ENCODE assay signal across 1 mouse cellular context in genomic region chr6:136809673-136810072, GRCm38 (mm10).
TF ChIP-seq lines count a peak whose summit lies in the region.

No protein-coding gene starts in this region.

TF ChIP-seq in CH12.LX, 34 proteins besides CTCF, POLR2A, EP300 and RAD21:
- TF ChIP-seq MAX (IDR thresholded peaks at IDR 0.05; ENCODE audit: low read length) (peak; percentile 98), MYC (IDR thresholded peaks at IDR 0.05; ENCODE audit: low read depth, low read length) (peak; percentile 98), SMC3 (IDR thresholded peaks at IDR 0.05; ENCODE audit: low read depth, low read length) (no peak), ETS1 (conservative IDR thresholded peaks at IDR 0.05; ENCODE audit: low read depth, low read length) (0 out of 2 replicates have a peak, but pooled peaks have one; percentile 15), RCOR1 (conservative IDR thresholded peaks at IDR 0.05; ENCODE audit: low read depth, low read length) (no peak), BHLHE40 (IDR thresholded peaks at IDR 0.05; ENCODE audit: low read depth, low read length) (peak; percentile 60), USF2 (conservative IDR thresholded peaks at IDR 0.05; ENCODE audit: low read depth, low read length) (peak; percentile 46), JUN (IDR thresholded peaks at IDR 0.05; ENCODE audit: insufficient read depth, low read depth, low read length) (no peak), IRF4 (IDR thresholded peaks at IDR 0.05; ENCODE audit: low read depth, low read length) (0 out of 2 replicates have a peak, but pooled peaks have one; percentile 10), MAZ (IDR thresholded peaks at IDR 0.05; ENCODE audit: low read depth, low read length) (no peak), PAX5 (IDR thresholded peaks at IDR 0.05; ENCODE audit: low read length) (no peak), MXI1 (IDR thresholded peaks at IDR 0.05; ENCODE audit: low read depth, low read length) (peak; percentile 94), ELF1 (IDR thresholded peaks at IDR 0.05; ENCODE audit: low read depth, low read length) (no peak)
